Mouse (Mus musculus): ENCODE results near the gene Cd274.

The Cd274 gene

GRCm38 (mm10) chr19:29430953-29431352, 63.7 kb downstream of the Cd274 start:
- DNase-seq (ENCODE audit: low spot score), result no peak

- no peak for DNase-seq (ENCODE audit: low spot score)
Observed at GRCm38 (mm10) chr19:29436793-29437479, 69.7 kb downstream of the Cd274 start.

Measured in left cerebral cortex, adult 11 months (tissue).